Mouse (Mus musculus): Measurements from ENCODE around the gene Trim3.

- no peak for TF ChIP-seq POLR2A (IDR thresholded peaks at IDR 0.05; ENCODE audit: insufficient read depth, low read length)
- TF ChIP-seq CTCF (IDR thresholded peaks at IDR 0.05; ENCODE audit: low read depth, low read length): no peak
These were observed 1.0 kb upstream of the Trim3 start for GRCm38 (mm10) chr7:105634272-105634920.

Data from ES-Bruce4 (cell line).